Mouse (Mus musculus): Measurements from ENCODE around the gene Acvr1b.

DNA sequence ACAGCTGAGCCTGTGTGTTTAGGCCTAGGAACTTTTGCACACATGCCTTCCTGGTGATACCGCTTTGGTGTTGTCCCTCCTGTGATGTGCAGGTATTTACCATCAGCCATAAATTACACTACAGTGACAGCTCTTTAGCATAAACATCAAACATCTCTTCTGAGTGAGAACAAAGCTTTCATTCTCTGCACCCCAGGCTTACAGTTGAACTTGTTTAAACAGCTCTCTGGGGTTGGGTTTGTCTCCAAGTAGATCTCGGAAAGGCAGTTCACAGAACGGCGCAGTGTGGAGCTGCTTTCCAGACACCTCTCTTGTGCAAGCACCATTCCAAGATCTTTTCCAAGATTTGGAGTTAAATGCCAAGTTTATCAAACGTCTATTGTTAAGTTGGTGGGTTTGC is 8.8 kb downstream of the Acvr1b start:
- TF ChIP-seq EP300 (IDR thresholded peaks at IDR 0.05), result no peak
- no peak for TF ChIP-seq CTCF (IDR thresholded peaks at IDR 0.05)

All from lung, postnatal 0 days (tissue).